Mouse (Mus musculus) erythroid progenitor cell, adult 5-6 weeks (primary cell): ENCODE measurements around the gene Olfr869. TPM values are rescaled to one million over a fixed set of nuclear protein-coding genes. Genes with fewer than 3 reads are reported as not detected.

Experiments
- ATAC-seq: replicated peaks from 2 replicates; pipeline ENCODE4 v1.8.0; 2016; ENCODE audit warnings: moderate number of reproducible peaks, mild to moderate bottlenecking, moderate TSS enrichment, inconsistent platforms; ENCODE audit not compliant: poor library complexity, low FRiP score, severe bottlenecking
- total RNA-seq, 2 experiments: library from RNA; stranded (forward) in 1 of 2; stranded (reverse) in 1 of 2; fragments of 150-400 nt in 1 of 2; fragments of 186-747, 209-891 nt in 1 of 2; gene quantifications; 2 replicates each; pipeline versions ENCODE4 v1.2.3 to v1.2.4; 2015 to 2017; ENCODE audit warnings: low replicate concordance in 2 of 2

Olfr869 gene
- not detected in 2 replicates for total RNA-seq (2015; ENCODE audit: low replicate concordance)
- not detected in 2 replicates for total RNA-seq (2017; ENCODE audit: low replicate concordance)

GRCm38 (mm10) chr9:20128709-20129108 lies at the start of gene Olfr869:
Gene Olfr869 (plus strand): TSS chr9:20129009.
- no peak for ATAC-seq

- no peak for ATAC-seq
Measured at GRCm38 (mm10) chr9:20098326-20098725, 30.5 kb upstream of the Olfr869 start, which contains the start of gene Olfr868. Gene Olfr868 (plus strand): TSS chr9:20098626.

- ATAC-seq: no peak
Measured at GRCm38 (mm10) chr9:20149706-20150105, 20.9 kb downstream of the Olfr869 start.

GRCm38 (mm10) chr9:20173957-20174356 lies 45.1 kb downstream of the Olfr869 start, which contains the start of gene Olfr870:
Gene Olfr870 (minus strand): TSS chr9:20174057.
- ATAC-seq: no peak

- ATAC-seq: no peak
Measured at GRCm38 (mm10) chr9:20179463-20179862, 50.7 kb downstream of the Olfr869 start.

Other genes starting within 250 kb of the Olfr869 start
- not detected in 2 replicates for gene Olfr862, start 241.0 kb upstream of the Olfr869 start, total RNA-seq (2015; ENCODE audit: low replicate concordance)
- not detected in 2 replicates for gene Olfr862, start 241.0 kb upstream of the Olfr869 start, total RNA-seq (2017; ENCODE audit: low replicate concordance)
- gene Olfr77, start 212.1 kb upstream of the Olfr869 start, total RNA-seq (2015; ENCODE audit: low replicate concordance): under 0.01 TPM in 1 of 2 replicates, not detected in the other
- 0.77 TPM in 1 of 2 replicates, not detected in the other for gene Olfr77, start 212.1 kb upstream of the Olfr869 start, total RNA-seq (2017; ENCODE audit: low replicate concordance)
- gene Olfr866, start 101.0 kb upstream of the Olfr869 start, total RNA-seq (2015; ENCODE audit: low replicate concordance): not detected in 2 replicates
- gene Olfr866, start 101.0 kb upstream of the Olfr869 start, total RNA-seq (2017; ENCODE audit: low replicate concordance): not detected in 2 replicates
- not detected in 2 replicates for gene Olfr867, start 71.4 kb upstream of the Olfr869 start, total RNA-seq (2015; ENCODE audit: low replicate concordance)
- gene Olfr867, start 71.4 kb upstream of the Olfr869 start, total RNA-seq (2017; ENCODE audit: low replicate concordance): not detected in 2 replicates
- gene Olfr868, start 30.4 kb upstream of the Olfr869 start, total RNA-seq (2015; ENCODE audit: low replicate concordance): not detected in 2 replicates
- gene Olfr868, start 30.4 kb upstream of the Olfr869 start, total RNA-seq (2017; ENCODE audit: low replicate concordance): not detected in 2 replicates
- not detected in 2 replicates for gene Olfr870, start 45.0 kb downstream of the Olfr869 start, total RNA-seq (2015; ENCODE audit: low replicate concordance)
- gene Olfr870, start 45.0 kb downstream of the Olfr869 start, total RNA-seq (2017; ENCODE audit: low replicate concordance): not detected in 2 replicates
- gene Olfr871, start 83.2 kb downstream of the Olfr869 start, total RNA-seq (2015; ENCODE audit: low replicate concordance): not detected in 2 replicates
- not detected in 2 replicates for gene Olfr871, start 83.2 kb downstream of the Olfr869 start, total RNA-seq (2017; ENCODE audit: low replicate concordance)
- not detected in 2 replicates for gene Olfr872, start 108.1 kb downstream of the Olfr869 start, total RNA-seq (2015; ENCODE audit: low replicate concordance)
- gene Olfr872, start 108.1 kb downstream of the Olfr869 start, total RNA-seq (2017; ENCODE audit: low replicate concordance): not detected in 2 replicates
- not detected in 2 replicates for gene Olfr39, start 153.3 kb downstream of the Olfr869 start, total RNA-seq (2015; ENCODE audit: low replicate concordance)
- gene Olfr39, start 153.3 kb downstream of the Olfr869 start, total RNA-seq (2017; ENCODE audit: low replicate concordance): not detected in 2 replicates
- gene Olfr873, start 169.5 kb downstream of the Olfr869 start, total RNA-seq (2015; ENCODE audit: low replicate concordance): not detected in 2 replicates
- not detected in 2 replicates for gene Olfr873, start 169.5 kb downstream of the Olfr869 start, total RNA-seq (2017; ENCODE audit: low replicate concordance)
- not detected in 2 replicates for gene Olfr18, start 207.1 kb downstream of the Olfr869 start, total RNA-seq (2015; ENCODE audit: low replicate concordance)
- not detected in 2 replicates for gene Olfr18, start 207.1 kb downstream of the Olfr869 start, total RNA-seq (2017; ENCODE audit: low replicate concordance)